Mouse (Mus musculus): Measurements from ENCODE around the gene Alpk1. TPM values are rescaled to one million over a fixed set of nuclear protein-coding genes. Genes with fewer than 3 reads are reported as not detected.

The Alpk1 gene
- polyA plus RNA-seq, 1 experiment from 2014 or later = 1.2 TPM

DNA sequence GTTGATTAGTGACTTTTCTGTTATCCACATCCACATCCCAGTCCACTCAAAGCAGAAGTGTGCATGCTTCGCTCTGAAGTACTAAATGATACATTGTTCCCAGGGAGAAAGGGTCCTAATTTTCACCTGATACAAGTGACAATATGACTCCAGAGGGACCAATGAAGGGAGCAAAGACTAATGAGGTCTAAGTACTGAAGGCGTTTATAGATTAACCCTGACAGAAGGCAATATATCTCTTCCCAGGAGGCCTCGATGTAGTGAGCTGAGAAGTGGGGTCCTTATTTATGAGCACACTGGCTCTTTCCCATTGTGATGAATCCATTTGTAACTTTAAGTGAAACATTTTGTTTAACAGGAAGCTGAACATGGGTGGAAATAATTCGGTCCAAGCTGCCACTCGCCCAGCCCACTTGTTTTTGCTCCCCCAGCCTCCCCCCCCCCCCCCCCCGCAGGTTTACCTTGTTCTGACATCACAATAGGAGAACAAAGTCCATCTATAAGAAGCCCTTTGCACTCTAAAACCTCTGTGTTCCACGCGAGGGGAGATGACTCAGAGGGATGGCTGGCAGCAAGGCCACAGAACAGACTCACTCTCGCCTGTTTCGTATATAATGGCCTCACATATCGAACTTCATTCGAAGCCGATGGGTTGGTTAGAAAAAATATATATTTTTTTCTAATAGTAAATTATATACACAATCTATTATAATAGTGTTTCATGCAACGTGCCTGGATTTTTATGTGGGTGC is 36.5 kb downstream of the Alpk1 start:
- Histone ChIP-seq H3K36me3 (ENCODE audit: control insufficient read depth, insufficient read depth, low read length) (no peaks in the 10 kb centered on the region), H3K4me3 (ENCODE audit: low read depth, low read length) (no peak overlapping the region), H3K9ac (ENCODE audit: low read depth, low read length) (no peak overlapping the region), H3K27me3 (ENCODE audit: control insufficient read depth, insufficient read depth, low read length) (0 out of 2 replicates have a peak, but pooled peaks cover 3% of the 10 kb centered on the region), H3K9me3 (ENCODE audit: control insufficient read depth, low read length) (no peaks in the 10 kb centered on the region), H3K4me1 (replicated peaks; ENCODE audit: control insufficient read depth, insufficient read depth, low read length) (peaks cover 8% of the 10 kb centered on the region), H3K4me2 (replicated peaks; ENCODE audit: low read depth, low read length) (no peak overlapping the region), H3K27ac (ENCODE audit: low read depth, low read length) (no peak overlapping the region)
- DNase-seq (ENCODE audit: low spot score) (no peak), ATAC-seq (ENCODE audit: low FRiP score) (no peak; the same call in 1 of the 2 replicates)
- 71% methylated on average over 13 of the region's 14 CpGs for WGBS

DNA sequence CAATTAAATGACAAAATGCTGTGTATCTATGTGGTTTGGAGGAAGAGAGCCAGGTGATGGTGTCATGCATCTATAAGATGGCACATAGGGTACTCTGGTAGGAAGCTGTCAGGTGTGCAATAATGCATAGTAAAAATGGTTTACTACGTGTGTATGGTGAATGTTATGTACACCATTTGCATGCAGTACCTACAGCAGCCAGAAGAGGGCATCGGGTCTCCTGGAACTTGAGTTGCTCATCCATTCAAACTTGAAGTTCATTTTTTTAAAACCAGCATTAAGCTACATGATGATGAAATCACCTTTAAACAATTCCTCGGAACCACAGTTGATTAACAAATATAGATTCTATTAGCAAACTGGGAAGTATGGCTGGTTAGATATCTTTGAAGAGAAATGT is 38.9 kb downstream of the Alpk1 start:
- Histone ChIP-seq H3K9ac (ENCODE audit: low read depth, low read length) (no peak overlapping the region), H3K4me1 (replicated peaks; ENCODE audit: control insufficient read depth, insufficient read depth, low read length) (peaks cover 3% of the 10 kb centered on the region; the same call in 1 of the 2 replicates), H3K4me2 (replicated peaks; ENCODE audit: low read depth, low read length) (no peak overlapping the region), H3K27ac (ENCODE audit: low read depth, low read length) (no peak overlapping the region), H3K9me3 (ENCODE audit: control insufficient read depth, low read length) (no peaks in the 10 kb centered on the region), H3K36me3 (ENCODE audit: control insufficient read depth, insufficient read depth, low read length) (no peaks in the 10 kb centered on the region), H3K4me3 (ENCODE audit: low read depth, low read length) (no peak overlapping the region), H3K27me3 (ENCODE audit: control insufficient read depth, insufficient read depth, low read length) (no peaks in the 10 kb centered on the region)
- 94% methylated on average over 3 of the region's 3 CpGs for WGBS
- DNase-seq (ENCODE audit: low spot score) = no peak
- ATAC-seq (ENCODE audit: low FRiP score) = no peak

DNA sequence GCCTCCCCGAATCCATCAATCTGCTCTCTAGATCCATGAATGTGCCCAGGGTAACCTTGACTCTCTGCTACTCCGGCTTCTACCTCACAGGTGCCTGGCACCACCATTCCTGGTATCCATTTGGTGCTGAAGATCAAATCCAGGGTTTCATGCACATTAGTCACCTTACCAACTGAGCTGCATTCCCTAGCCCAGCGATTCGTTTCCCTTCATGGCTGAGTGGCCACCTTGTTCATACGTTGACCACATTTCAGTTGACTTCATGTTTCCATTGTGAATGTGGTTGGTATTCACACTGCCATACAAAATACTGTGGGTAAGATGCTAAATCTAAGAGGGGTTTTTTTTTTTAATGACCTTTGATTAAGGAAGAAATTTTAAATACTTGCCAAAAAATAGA is 42.5 kb downstream of the Alpk1 start:
- Histone ChIP-seq H3K27me3 (ENCODE audit: control insufficient read depth, insufficient read depth, low read length) (no peaks in the 10 kb centered on the region), H3K9ac (ENCODE audit: low read depth, low read length) (no peak overlapping the region), H3K27ac (ENCODE audit: low read depth, low read length) (no peak overlapping the region), H3K4me3 (ENCODE audit: low read depth, low read length) (no peak overlapping the region), H3K36me3 (ENCODE audit: control insufficient read depth, insufficient read depth, low read length) (no peaks in the 10 kb centered on the region), H3K9me3 (ENCODE audit: control insufficient read depth, low read length) (no peaks in the 10 kb centered on the region), H3K4me2 (replicated peaks; ENCODE audit: low read depth, low read length) (no peak overlapping the region), H3K4me1 (replicated peaks; ENCODE audit: control insufficient read depth, insufficient read depth, low read length) (no peaks in the 10 kb centered on the region)
- DNase-seq (ENCODE audit: low spot score) = no peak
- WGBS = 70% methylated on average over 5 of the region's 5 CpGs
- ATAC-seq (ENCODE audit: low FRiP score) = no peak

DNA sequence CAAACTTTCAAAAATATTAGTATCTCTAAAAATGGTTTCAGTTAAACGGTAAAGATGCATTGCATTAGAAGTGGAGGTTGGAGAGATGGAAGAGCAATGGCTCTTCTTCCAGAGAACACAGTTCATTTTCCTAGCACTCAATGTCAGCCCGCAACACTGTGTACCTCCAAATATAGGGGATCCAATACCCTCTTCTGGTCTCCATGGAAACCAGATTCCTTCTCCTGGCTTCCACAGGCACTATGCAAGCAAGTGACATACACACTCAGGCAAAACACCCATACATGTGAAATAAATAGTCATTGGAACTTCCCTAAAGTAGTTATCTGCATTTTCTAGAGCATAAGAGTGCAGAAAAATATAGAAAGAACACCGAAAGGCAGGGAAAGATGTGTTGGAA is 44.9 kb downstream of the Alpk1 start:
- Histone ChIP-seq H3K4me3 (ENCODE audit: low read depth, low read length) (no peak overlapping the region), H3K27ac (ENCODE audit: low read depth, low read length) (no peak overlapping the region), H3K36me3 (ENCODE audit: control insufficient read depth, insufficient read depth, low read length) (no peaks in the 10 kb centered on the region), H3K4me1 (replicated peaks; ENCODE audit: control insufficient read depth, insufficient read depth, low read length) (no peaks in the 10 kb centered on the region), H3K4me2 (replicated peaks; ENCODE audit: low read depth, low read length) (no peak overlapping the region), H3K9me3 (ENCODE audit: control insufficient read depth, low read length) (no peaks in the 10 kb centered on the region), H3K27me3 (ENCODE audit: control insufficient read depth, insufficient read depth, low read length) (0 out of 2 replicates have a peak, but pooled peaks cover 3% of the 10 kb centered on the region), H3K9ac (ENCODE audit: low read depth, low read length) (no peak overlapping the region)
- DNase-seq (ENCODE audit: low spot score) (no peak), ATAC-seq (ENCODE audit: low FRiP score) (no peak)
- 87% methylated on average over 3 of the region's 3 CpGs for WGBS

DNA sequence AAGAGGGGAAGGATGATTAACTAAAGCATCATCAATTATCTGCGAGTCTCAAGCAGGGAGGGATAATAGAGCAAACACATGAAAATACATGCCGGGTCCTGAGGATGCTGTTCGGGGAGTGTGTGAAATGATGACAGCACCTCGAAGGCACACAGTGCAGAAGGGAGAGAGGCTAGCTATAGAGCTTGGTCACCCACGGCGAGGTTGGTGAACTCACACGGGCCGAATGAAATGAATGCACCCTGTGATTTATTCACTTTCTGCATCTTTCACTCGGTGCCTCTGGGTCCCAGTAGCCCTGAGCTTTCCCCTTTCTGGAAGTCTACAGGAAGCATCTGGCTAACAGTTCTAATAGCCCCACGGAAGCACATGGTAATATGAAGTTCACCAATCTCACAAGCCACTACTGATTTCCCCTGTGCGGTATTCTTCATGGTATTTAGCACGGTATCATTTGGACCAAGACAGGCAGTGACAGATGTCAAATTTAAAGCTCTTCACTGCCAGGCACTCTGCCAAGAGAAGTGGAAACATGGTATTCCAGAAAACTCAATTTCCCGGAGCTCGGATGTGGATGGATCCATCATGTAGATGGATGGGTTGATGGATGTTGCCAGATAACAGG is 50.7 kb downstream of the Alpk1 start:
- no peaks in the 10 kb centered on the region for H3K36me3 ChIP-seq (ENCODE audit: control insufficient read depth, insufficient read depth, low read length)
- no peak overlapping the region for H3K9ac ChIP-seq (ENCODE audit: low read depth, low read length)
- no peaks in the 10 kb centered on the region for H3K4me1 ChIP-seq (replicated peaks; ENCODE audit: control insufficient read depth, insufficient read depth, low read length)
- ATAC-seq (ENCODE audit: low FRiP score) (peak; percentile 86), DNase-seq (ENCODE audit: low spot score) (no peak)
- H3K4me3 ChIP-seq (ENCODE audit: low read depth, low read length) = no peak overlapping the region
- no peak overlapping the region for H3K4me2 ChIP-seq (replicated peaks; ENCODE audit: low read depth, low read length)
- WGBS = 49% methylated on average over 14 of the region's 14 CpGs
- H3K27me3 ChIP-seq (ENCODE audit: control insufficient read depth, insufficient read depth, low read length) = 0 out of 2 replicates have a peak, but pooled peaks cover 5% of the 10 kb centered on the region
- no peak overlapping the region; the same call in 1 of the 2 replicates for H3K27ac ChIP-seq (ENCODE audit: low read depth, low read length)
- H3K9me3 ChIP-seq (ENCODE audit: control insufficient read depth, low read length) = no peaks in the 10 kb centered on the region

DNA sequence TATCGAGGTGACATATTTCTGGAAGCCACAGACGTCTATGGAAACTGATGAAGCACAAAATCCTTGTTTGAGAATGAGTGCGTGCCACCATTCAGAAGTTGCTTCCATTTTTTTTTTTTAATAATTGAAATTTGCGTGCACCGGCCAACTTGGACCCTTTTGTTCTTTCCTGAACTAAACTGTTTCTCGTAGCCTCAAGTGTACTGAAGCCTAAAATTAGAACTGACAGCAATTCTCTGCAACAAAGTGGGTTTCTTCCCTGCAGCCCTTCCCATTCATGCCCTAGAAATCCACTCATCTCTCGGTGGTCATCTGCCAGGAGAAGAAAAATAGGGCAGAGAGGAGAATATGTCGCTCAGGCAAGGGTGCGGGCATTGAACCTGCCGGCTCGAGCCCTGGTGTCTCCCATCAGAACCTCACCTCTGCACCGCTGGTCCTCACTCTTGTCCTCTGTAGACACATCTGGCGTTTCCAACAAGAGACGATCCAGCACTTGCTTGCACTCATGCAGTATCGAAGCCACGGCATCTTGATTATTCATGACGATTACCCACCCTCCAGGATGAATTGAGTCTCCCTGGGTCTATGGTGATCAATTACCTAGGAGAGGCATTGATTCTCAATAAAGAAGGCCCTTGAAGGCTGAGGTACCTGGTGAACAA is 51.3 kb downstream of the Alpk1 start:
- H3K9ac ChIP-seq (ENCODE audit: low read depth, low read length) = no peak overlapping the region
- peak overlapping the region; percentile 12; the same call in 1 of the 2 replicates for H3K4me2 ChIP-seq (replicated peaks; ENCODE audit: low read depth, low read length)
- peak; percentile 37 for DNase-seq (ENCODE audit: low spot score)
- H3K27me3 ChIP-seq (ENCODE audit: control insufficient read depth, insufficient read depth, low read length) = 0 out of 2 replicates have a peak, but pooled peaks cover 5% of the 10 kb centered on the region
- peak; percentile 78 for ATAC-seq (ENCODE audit: low FRiP score)
- WGBS = 41% methylated on average over 17 of the region's 17 CpGs
- 0 out of 2 replicates have a peak, but pooled peaks cover 2% of the 10 kb centered on the region for H3K4me1 ChIP-seq (replicated peaks; ENCODE audit: control insufficient read depth, insufficient read depth, low read length)
- no peaks in the 10 kb centered on the region for H3K36me3 ChIP-seq (ENCODE audit: control insufficient read depth, insufficient read depth, low read length)
- H3K9me3 ChIP-seq (ENCODE audit: control insufficient read depth, low read length) = no peaks in the 10 kb centered on the region
- no peak overlapping the region for H3K4me3 ChIP-seq (ENCODE audit: low read depth, low read length)
- H3K27ac ChIP-seq (ENCODE audit: low read depth, low read length) = no peak overlapping the region

DNA sequence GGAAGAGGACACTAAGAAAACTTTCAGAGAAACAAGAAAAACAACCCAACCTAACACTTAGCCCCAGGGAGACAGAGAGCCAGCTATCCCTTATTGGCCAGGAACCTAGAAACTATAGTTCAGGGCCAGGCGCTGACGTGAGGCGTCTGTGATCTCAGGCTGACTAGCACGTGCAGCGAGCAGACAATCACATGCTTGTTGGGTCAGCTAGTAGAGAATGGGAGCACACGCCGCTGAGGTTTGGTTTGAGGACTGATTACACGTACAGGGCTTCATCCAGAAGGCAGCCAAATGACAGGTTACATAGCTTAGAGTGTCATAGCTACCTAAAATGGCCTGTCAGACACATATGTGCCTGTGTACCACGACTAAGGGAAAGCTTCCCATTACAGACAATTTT is 52.3 kb downstream of the Alpk1 start:
- Histone ChIP-seq H3K27ac (ENCODE audit: low read depth, low read length) (no peak overlapping the region), H3K9ac (ENCODE audit: low read depth, low read length) (no peak overlapping the region), H3K4me1 (replicated peaks; ENCODE audit: control insufficient read depth, insufficient read depth, low read length) (0 out of 2 replicates have a peak, but pooled peaks cover 2% of the 10 kb centered on the region), H3K36me3 (ENCODE audit: control insufficient read depth, insufficient read depth, low read length) (no peaks in the 10 kb centered on the region), H3K9me3 (ENCODE audit: control insufficient read depth, low read length) (no peaks in the 10 kb centered on the region), H3K27me3 (ENCODE audit: control insufficient read depth, insufficient read depth, low read length) (0 out of 2 replicates have a peak, but pooled peaks cover 5% of the 10 kb centered on the region), H3K4me2 (replicated peaks; ENCODE audit: low read depth, low read length) (no peak overlapping the region), H3K4me3 (ENCODE audit: low read depth, low read length) (no peak overlapping the region)
- 48% methylated on average over 9 of the region's 9 CpGs for WGBS
- ATAC-seq (ENCODE audit: low FRiP score) (no peak), DNase-seq (ENCODE audit: low spot score) (no peak)

DNA sequence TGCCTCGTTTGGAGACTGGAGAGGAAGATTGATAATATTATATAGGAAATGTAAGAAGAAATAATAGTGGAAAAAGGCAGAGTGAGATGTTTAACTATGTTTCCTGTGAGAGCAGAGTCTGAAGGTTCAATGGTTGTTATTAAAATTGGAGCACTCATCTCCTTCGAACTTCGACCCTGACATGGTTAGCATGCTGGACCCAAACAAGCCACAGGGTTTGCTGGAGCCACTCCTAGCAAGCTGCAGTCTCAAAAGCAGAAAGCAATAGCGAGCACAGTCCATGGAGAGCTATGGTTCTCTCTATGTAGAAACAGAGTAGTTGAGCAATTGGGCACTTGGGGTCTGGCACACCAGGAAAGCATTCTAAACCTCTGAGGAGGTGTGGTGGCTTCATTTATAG is 59.4 kb downstream of the Alpk1 start:
- Histone ChIP-seq H3K9ac (ENCODE audit: low read depth, low read length) (no peak overlapping the region), H3K9me3 (ENCODE audit: control insufficient read depth, low read length) (no peaks in the 10 kb centered on the region), H3K27me3 (ENCODE audit: control insufficient read depth, insufficient read depth, low read length) (peaks cover 4% of the 10 kb centered on the region; the same call in 1 of the 2 replicates), H3K27ac (ENCODE audit: low read depth, low read length) (no peak overlapping the region), H3K4me1 (replicated peaks; ENCODE audit: control insufficient read depth, insufficient read depth, low read length) (peaks cover 5% of the 10 kb centered on the region; the same call in 1 of the 2 replicates), H3K36me3 (ENCODE audit: control insufficient read depth, insufficient read depth, low read length) (no peaks in the 10 kb centered on the region), H3K4me3 (ENCODE audit: low read depth, low read length) (no peak overlapping the region), H3K4me2 (replicated peaks; ENCODE audit: low read depth, low read length) (no peak overlapping the region)
- DNase-seq (ENCODE audit: low spot score) = no peak
- ATAC-seq (ENCODE audit: low FRiP score) = no peak
- WGBS = 75% methylated on average over 4 of the region's 4 CpGs
